18 mouse cellular contexts compared by ENCODE assay signal in the genomic region with DNA sequence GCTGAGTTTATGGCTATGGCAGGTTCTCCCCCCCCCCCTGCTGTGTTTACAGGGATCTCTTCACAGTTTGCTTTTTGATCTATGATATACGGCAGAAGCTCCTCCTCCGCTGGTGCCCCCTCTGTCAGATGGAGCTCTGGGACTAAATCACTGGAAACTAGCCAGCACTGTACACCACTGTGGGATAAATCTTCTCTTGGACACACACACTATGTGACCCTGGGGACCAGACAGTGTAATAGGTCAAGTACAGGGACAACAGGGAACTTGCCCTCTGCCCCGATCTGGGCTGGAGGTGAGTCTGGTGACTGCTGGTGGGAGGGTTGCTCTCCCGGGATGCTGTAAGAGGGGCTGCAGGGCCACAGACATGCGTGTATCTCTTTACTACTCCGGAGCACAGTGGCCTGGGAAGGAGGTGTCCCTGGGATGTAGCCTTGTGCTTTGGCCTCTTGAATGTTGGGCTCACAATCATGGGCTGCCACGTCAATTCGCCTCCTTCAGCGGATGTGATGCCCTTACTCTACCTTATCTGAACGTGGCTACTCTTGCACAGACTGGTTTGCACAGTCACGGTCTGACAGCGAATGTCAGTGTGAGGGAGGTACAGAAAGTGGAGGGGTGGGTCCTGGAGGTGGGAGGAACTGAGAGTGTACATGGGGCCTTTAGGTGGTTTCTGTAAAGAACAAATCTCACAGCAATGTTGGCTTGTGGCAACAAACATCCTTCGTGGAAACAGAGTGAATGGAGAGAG.
DNase-seq lines count a peak whose midpoint lies in the region; ATAC-seq lines count a peak whose summit lies in the region.
"Had no signal": no experiment of that assay in that cellular context is flagged by ENCODE, and none has a peak within 500 bp of the region (broad histone marks: within the 10 kb centered on the region; RNA-seq: fewer than 3 reads in every experiment).

No protein-coding gene starts in this region.

- no peak for ATAC-seq in forebrain, embryonic 12.5 days (ENCODE audit: low FRiP score)
- peak; percentile 45 for ATAC-seq in megakaryocyte progenitor cell, adult 5-6 weeks (replicated peaks; ENCODE audit: poor library complexity)
- ATAC-seq: forebrain, postnatal 0 days; intestine, embryonic 15.5 days; midbrain, embryonic 16.5 days had no signal

- H3K27me3 ChIP-seq in forebrain, embryonic 10.5 days (ENCODE audit: poor library complexity, severe bottlenecking) = no peaks in the 10 kb centered on the region
- H3K27me3 ChIP-seq in forebrain, embryonic 12.5 days = no peaks in the 10 kb centered on the region
- H3K27me3 ChIP-seq: hindbrain, embryonic 15.5 days; intestine, embryonic 15.5 days had no signal

- 85% methylated on average over 13 of the region's 13 CpGs for WGBS in forebrain, embryonic 10.5 days
- 84% methylated on average over 13 of the region's 13 CpGs for WGBS in forebrain, embryonic 12.5 days

- H3K9me3 ChIP-seq in forebrain, embryonic 10.5 days = no peaks in the 10 kb centered on the region
- no peaks in the 10 kb centered on the region for H3K9me3 ChIP-seq in forebrain, embryonic 12.5 days
- H3K9me3 ChIP-seq: hindbrain, embryonic 15.5 days; intestine, embryonic 15.5 days had no signal

- peak overlapping the region; percentile 12 for H3K27ac ChIP-seq in forebrain, embryonic 10.5 days
- H3K27ac ChIP-seq in forebrain, embryonic 12.5 days = no peak overlapping the region
- H3K27ac ChIP-seq: hindbrain, embryonic 15.5 days; intestine, embryonic 15.5 days; layer of hippocampus, adult 2 months had no signal

- DNase-seq in forebrain, embryonic 10.5 days (ENCODE audit: extremely low spot score, low spot score) = no peak
- peak; percentile 28 for DNase-seq in thymus, postnatal 0 days (ENCODE audit: low spot score)
- no peak for DNase-seq in thymus, postnatal 25 days
- no peak for DNase-seq in layer of hippocampus, adult 9-10 months (ENCODE audit: low spot score)
- no peak for DNase-seq in gastrocnemius, postnatal 25 days
- no peak for DNase-seq in kidney, adult 8-10 months
- DNase-seq: cerebellum, adult 8-10 months; forebrain, postnatal 0 days; heart, postnatal 10 days; kidney, postnatal 10 days; thymus, postnatal 36 days had no signal

- H3K4me1 ChIP-seq in forebrain, embryonic 10.5 days = peaks cover 25% of the 10 kb centered on the region
- peaks cover 11% of the 10 kb centered on the region for H3K4me1 ChIP-seq in forebrain, embryonic 12.5 days

- H3K4me3 ChIP-seq in forebrain, embryonic 10.5 days = no peak overlapping the region
- H3K4me3 ChIP-seq in forebrain, embryonic 12.5 days (replicated peaks) = no peak overlapping the region
- H3K4me3 ChIP-seq: hindbrain, embryonic 15.5 days; intestine, embryonic 15.5 days; layer of hippocampus, adult 2 months had no signal

- H3K9ac ChIP-seq in forebrain, embryonic 12.5 days = no peak overlapping the region
- H3K9ac ChIP-seq: forebrain, postnatal 0 days; hindbrain, embryonic 15.5 days; intestine, embryonic 15.5 days had no signal

- no peak overlapping the region for H3K4me2 ChIP-seq in forebrain, embryonic 12.5 days
- H3K4me2 ChIP-seq: heart, embryonic 11.5 days; hindbrain, embryonic 15.5 days; intestine, embryonic 15.5 days had no signal

- no peaks in the 10 kb centered on the region for H3K36me3 ChIP-seq in forebrain, embryonic 10.5 days (replicated peaks)
- no peaks in the 10 kb centered on the region for H3K36me3 ChIP-seq in forebrain, embryonic 12.5 days (replicated peaks)
- H3K36me3 ChIP-seq: hindbrain, embryonic 15.5 days; intestine, embryonic 15.5 days had no signal
